Mouse (Mus musculus) bone marrow macrophage, adult 2 months (primary cell): ENCODE results near the gene Spag7. TPM values are rescaled to one million over a fixed set of nuclear protein-coding genes. Genes with fewer than 3 reads are reported as not detected.
A peak's percentile ranks its signal among the peaks of the same experiment; 100 is the strongest.

Source experiments
- H3K27ac ChIP-seq: 2 replicates; pipeline ENCODE4 v1.5.1; 2012; ENCODE audit warnings: low read depth, low read length; ENCODE audit not compliant: insufficient read depth
- H3K4me1 ChIP-seq: 2 replicates; pipeline ENCODE4 v1.6.1; 2012; ENCODE audit warnings: low read length; ENCODE audit not compliant: control insufficient read depth, insufficient read depth
- H3K4me3 ChIP-seq: 2 replicates; pipeline ENCODE4 v1.5.1; 2012; ENCODE audit warnings: mild to moderate bottlenecking, low read length, moderate library complexity; ENCODE audit not compliant: insufficient read depth
- CTCF ChIP-seq: IDR thresholded peaks from 2 replicates; pipeline ENCODE4 v1.5.1; 2012; ENCODE audit warnings: low read depth, mild to moderate bottlenecking, low read length, moderate library complexity
- POLR2A ChIP-seq: IDR thresholded peaks from 2 replicates; pipeline ENCODE4 v1.6.1; 2012; ENCODE audit warnings: mild to moderate bottlenecking, low read depth, low read length, borderline replicate concordance
- polyA plus RNA-seq: library from polyadenylated mRNA; stranded (reverse); fragments of >200 nt; gene quantifications from 2 replicates; pipeline ENCODE4 v1.2.4, GENCODE M21; 2012; ENCODE audit not compliant: missing spikeins, insufficient read depth, insufficient read length

Gene Spag7
- polyA plus RNA-seq: 86.8 and 101 TPM in 2 replicates

- no peak for TF ChIP-seq POLR2A
- no peak for TF ChIP-seq CTCF
- Histone ChIP-seq H3K4me1 (peaks cover 38% of the 10 kb centered on the region), H3K4me3 (peak within 1 kb of the TSS; percentile 69), H3K27ac (peak within 1 kb of the TSS; percentile 99)
Measured at GRCm38 (mm10) chr11:70668771-70669505, at the start of gene Spag7. Gene Spag7, minus strand, starts transcription at chr11:70669416.

GRCm38 (mm10) chr11:70718481-70718880 lies 49.3 kb upstream of the Spag7 start:
- TF ChIP-seq CTCF: no peak
- TF ChIP-seq POLR2A: no peak
- Histone ChIP-seq H3K4me1 (peaks cover 28% of the 10 kb centered on the region), H3K4me3 (no peak overlapping the region), H3K27ac (no peak overlapping the region)

- no peak overlapping the region for H3K4me3 ChIP-seq
- H3K4me1 ChIP-seq: peaks cover 18% of the 10 kb centered on the region
- TF ChIP-seq CTCF: no peak
- TF ChIP-seq POLR2A: no peak
- no peak overlapping the region for H3K27ac ChIP-seq
Measured at GRCm38 (mm10) chr11:70715832-70716231, 46.6 kb upstream of the Spag7 start.

GRCm38 (mm10) chr11:70713222-70713621 lies 44.0 kb upstream of the Spag7 start:
- H3K4me1 ChIP-seq: no peaks in the 10 kb centered on the region
- no peak overlapping the region for H3K27ac ChIP-seq
- no peak for TF ChIP-seq CTCF
- TF ChIP-seq POLR2A: no peak
- no peak overlapping the region for H3K4me3 ChIP-seq

GRCm38 (mm10) chr11:70711026-70711425 lies 41.8 kb upstream of the Spag7 start:
- no peaks in the 10 kb centered on the region for H3K4me1 ChIP-seq
- no peak overlapping the region for H3K4me3 ChIP-seq
- no peak overlapping the region for H3K27ac ChIP-seq
- TF ChIP-seq POLR2A: no peak
- TF ChIP-seq CTCF: no peak

GRCm38 (mm10) chr11:70706127-70706526 lies 36.9 kb upstream of the Spag7 start:
- H3K4me3 ChIP-seq: no peak overlapping the region
- H3K4me1 ChIP-seq: peaks cover 13% of the 10 kb centered on the region
- no peak overlapping the region for H3K27ac ChIP-seq
- no peak for TF ChIP-seq CTCF
- TF ChIP-seq POLR2A: no peak

- TF ChIP-seq CTCF: no peak
- no peak for TF ChIP-seq POLR2A
- Histone ChIP-seq H3K27ac (no peak overlapping the region), H3K4me3 (peak overlapping the region; percentile 86; the same call in 1 of the 2 replicates), H3K4me1 (peaks cover 15% of the 10 kb centered on the region)
Measured at GRCm38 (mm10) chr11:70702781-70703180, 33.6 kb upstream of the Spag7 start.

- TF ChIP-seq POLR2A (no peak), CTCF (no peak)
Measured at GRCm38 (mm10) chr11:70701984-70702733, 32.9 kb upstream of the Spag7 start.

GRCm38 (mm10) chr11:70701221-70701955 lies 32.2 kb upstream of the Spag7 start:
- Histone ChIP-seq H3K4me1 (peaks cover 15% of the 10 kb centered on the region), H3K4me3 (peak overlapping the region; percentile 86), H3K27ac (0 out of 2 replicates have a peak overlapping the region, but pooled peaks have one; percentile 55)
- TF ChIP-seq POLR2A (no peak), CTCF (no peak)

More at GRCm38 (mm10) chr11:70701984-70702733, 32.9 kb upstream of the Spag7 start:
- Histone ChIP-seq H3K27ac (no peak overlapping the region), H3K4me1 (peaks cover 15% of the 10 kb centered on the region), H3K4me3 (peak overlapping the region; percentile 86)
